Mouse (Mus musculus): Measurements from ENCODE around the gene Nmrk2. TPM values are rescaled to one million over a fixed set of nuclear protein-coding genes. Genes with fewer than 3 reads are reported as not detected.

The Nmrk2 gene
- polyA plus RNA-seq, 1 experiment from 2014 or later = not detected

- Histone ChIP-seq H3K9me3 (replicated peaks; ENCODE audit: control insufficient read depth, low read length, poor library complexity, severe bottlenecking) (no peaks in the 10 kb centered on the region), H3K36me3 (ENCODE audit: control insufficient read depth, insufficient read depth, low read length) (peaks cover 16% of the 10 kb centered on the region), H3K4me1 (ENCODE audit: control insufficient read depth, insufficient read depth, low read length) (peaks cover 21% of the 10 kb centered on the region), H3K27ac (ENCODE audit: low read length) (peak overlapping the region; percentile 96), H3K9ac (ENCODE audit: low read depth, low read length) (peak overlapping the region; percentile 84), H3K4me3 (ENCODE audit: low read depth, low read length) (peak overlapping the region; percentile 59), H3K27me3 (ENCODE audit: control insufficient read depth, insufficient read depth, low read depth, low read length) (peaks cover 22% of the 10 kb centered on the region), H3K4me2 (ENCODE audit: low read length) (peak overlapping the region; percentile 98)
- 1% methylated on average over 61 of the region's 93 CpGs for WGBS
- ATAC-seq = peak; percentile 87
These were observed 9.4 kb downstream of the Nmrk2 start for GRCm38 (mm10) chr10:81192270-81192967.

- H3K4me2 ChIP-seq (ENCODE audit: low read length) = no peak overlapping the region
- no peak for ATAC-seq
- 0 out of 2 replicates have a peak overlapping the region, but pooled peaks have one; percentile 6 for H3K9ac ChIP-seq (ENCODE audit: low read depth, low read length)
- WGBS = 90% methylated on average over 18 of the region's 18 CpGs
- H3K4me1 ChIP-seq (ENCODE audit: control insufficient read depth, insufficient read depth, low read length) = peaks cover 21% of the 10 kb centered on the region
- H3K4me3 ChIP-seq (ENCODE audit: low read depth, low read length) = no peak overlapping the region
- H3K36me3 ChIP-seq (ENCODE audit: control insufficient read depth, insufficient read depth, low read length) = peaks cover 19% of the 10 kb centered on the region
- H3K9me3 ChIP-seq (replicated peaks; ENCODE audit: control insufficient read depth, low read length, poor library complexity, severe bottlenecking) = no peaks in the 10 kb centered on the region
- peak overlapping the region; percentile 96; the same call in 1 of the 2 replicates for H3K27ac ChIP-seq (ENCODE audit: low read length)
- H3K27me3 ChIP-seq (ENCODE audit: control insufficient read depth, insufficient read depth, low read depth, low read length) = peaks cover 16% of the 10 kb centered on the region
These were observed 10.4 kb downstream of the Nmrk2 start for GRCm38 (mm10) chr10:81191342-81191982.

GRCm38 (mm10) chr10:81190912-81191321 is 10.9 kb downstream of the Nmrk2 start:
- WGBS = 66% methylated on average over 6 of the region's 6 CpGs
- peaks cover 19% of the 10 kb centered on the region for H3K36me3 ChIP-seq (ENCODE audit: control insufficient read depth, insufficient read depth, low read length)
- H3K4me1 ChIP-seq (ENCODE audit: control insufficient read depth, insufficient read depth, low read length) = peaks cover 21% of the 10 kb centered on the region
- H3K27ac ChIP-seq (ENCODE audit: low read length) = no peak overlapping the region
- no peak for ATAC-seq
- no peak overlapping the region for H3K4me3 ChIP-seq (ENCODE audit: low read depth, low read length)
- peaks cover 12% of the 10 kb centered on the region for H3K27me3 ChIP-seq (ENCODE audit: control insufficient read depth, insufficient read depth, low read depth, low read length)
- no peaks in the 10 kb centered on the region for H3K9me3 ChIP-seq (replicated peaks; ENCODE audit: control insufficient read depth, low read length, poor library complexity, severe bottlenecking)
- no peak overlapping the region for H3K9ac ChIP-seq (ENCODE audit: low read depth, low read length)
- H3K4me2 ChIP-seq (ENCODE audit: low read length) = no peak overlapping the region

GRCm38 (mm10) chr10:81190236-81190911 is 11.5 kb downstream of the Nmrk2 start:
- peaks cover 21% of the 10 kb centered on the region for H3K4me1 ChIP-seq (ENCODE audit: control insufficient read depth, insufficient read depth, low read length)
- no peaks in the 10 kb centered on the region for H3K9me3 ChIP-seq (replicated peaks; ENCODE audit: control insufficient read depth, low read length, poor library complexity, severe bottlenecking)
- H3K36me3 ChIP-seq (ENCODE audit: control insufficient read depth, insufficient read depth, low read length) = peaks cover 19% of the 10 kb centered on the region
- no peak overlapping the region for H3K4me3 ChIP-seq (ENCODE audit: low read depth, low read length)
- H3K4me2 ChIP-seq (ENCODE audit: low read length) = no peak overlapping the region
- H3K27me3 ChIP-seq (ENCODE audit: control insufficient read depth, insufficient read depth, low read depth, low read length) = peaks cover 7% of the 10 kb centered on the region; the same call in 1 of the 2 replicates
- H3K9ac ChIP-seq (ENCODE audit: low read depth, low read length) = no peak overlapping the region
- H3K27ac ChIP-seq (ENCODE audit: low read length) = no peak overlapping the region
- no peak for ATAC-seq
- WGBS = 71% methylated on average over 31 of the region's 31 CpGs

- no peak overlapping the region for H3K4me3 ChIP-seq (ENCODE audit: low read depth, low read length)
- peaks cover 19% of the 10 kb centered on the region for H3K36me3 ChIP-seq (ENCODE audit: control insufficient read depth, insufficient read depth, low read length)
- ATAC-seq = no peak
- H3K4me1 ChIP-seq (ENCODE audit: control insufficient read depth, insufficient read depth, low read length) = peaks cover 21% of the 10 kb centered on the region
- H3K27me3 ChIP-seq (ENCODE audit: control insufficient read depth, insufficient read depth, low read depth, low read length) = peaks cover 3% of the 10 kb centered on the region; the same call in 1 of the 2 replicates
- H3K9me3 ChIP-seq (replicated peaks; ENCODE audit: control insufficient read depth, low read length, poor library complexity, severe bottlenecking) = no peaks in the 10 kb centered on the region
- WGBS = 81% methylated on average over 26 of the region's 26 CpGs
- H3K27ac ChIP-seq (ENCODE audit: low read length) = no peak overlapping the region
- H3K9ac ChIP-seq (ENCODE audit: low read depth, low read length) = no peak overlapping the region
- no peak overlapping the region for H3K4me2 ChIP-seq (ENCODE audit: low read length)
These were observed 12.0 kb downstream of the Nmrk2 start for GRCm38 (mm10) chr10:81189821-81190220.

- peaks cover 15% of the 10 kb centered on the region for H3K4me1 ChIP-seq (ENCODE audit: control insufficient read depth, insufficient read depth, low read length)
- no peak overlapping the region for H3K27ac ChIP-seq (ENCODE audit: low read length)
- no peak overlapping the region for H3K9ac ChIP-seq (ENCODE audit: low read depth, low read length)
- H3K4me2 ChIP-seq (ENCODE audit: low read length) = no peak overlapping the region
- no peaks in the 10 kb centered on the region for H3K27me3 ChIP-seq (ENCODE audit: control insufficient read depth, insufficient read depth, low read depth, low read length)
- 92% methylated on average over 9 of the region's 9 CpGs for WGBS
- no peak for ATAC-seq
- no peaks in the 10 kb centered on the region for H3K9me3 ChIP-seq (replicated peaks; ENCODE audit: control insufficient read depth, low read length, poor library complexity, severe bottlenecking)
- peaks cover 24% of the 10 kb centered on the region for H3K36me3 ChIP-seq (ENCODE audit: control insufficient read depth, insufficient read depth, low read length)
- H3K4me3 ChIP-seq (ENCODE audit: low read depth, low read length) = no peak overlapping the region
These were observed 14.7 kb downstream of the Nmrk2 start for GRCm38 (mm10) chr10:81187161-81187560.

- ATAC-seq = no peak
- Histone ChIP-seq H3K36me3 (ENCODE audit: control insufficient read depth, insufficient read depth, low read length) (peaks cover 33% of the 10 kb centered on the region), H3K9ac (ENCODE audit: low read depth, low read length) (no peak overlapping the region), H3K27ac (ENCODE audit: low read length) (no peak overlapping the region), H3K4me1 (ENCODE audit: control insufficient read depth, insufficient read depth, low read length) (peaks cover 8% of the 10 kb centered on the region), H3K4me2 (ENCODE audit: low read length) (no peak overlapping the region), H3K4me3 (ENCODE audit: low read depth, low read length) (no peak overlapping the region), H3K27me3 (ENCODE audit: control insufficient read depth, insufficient read depth, low read depth, low read length) (no peaks in the 10 kb centered on the region), H3K9me3 (replicated peaks; ENCODE audit: control insufficient read depth, low read length, poor library complexity, severe bottlenecking) (no peaks in the 10 kb centered on the region)
- 75% methylated on average over 4 of the region's 4 CpGs for WGBS
These were observed 17.1 kb downstream of the Nmrk2 start for GRCm38 (mm10) chr10:81184765-81185164.

GRCm38 (mm10) chr10:81183805-81184204 is 18.0 kb downstream of the Nmrk2 start, which contains the start of gene 4930442H23Rik:
4930442H23Rik (minus strand) TSS chr10:81183849.
- H3K4me1 ChIP-seq (ENCODE audit: control insufficient read depth, insufficient read depth, low read length) = peaks cover 8% of the 10 kb centered on the region
- peak within 1 kb of the TSS; percentile 51 for H3K4me3 ChIP-seq (ENCODE audit: low read depth, low read length)
- H3K9ac ChIP-seq (ENCODE audit: low read depth, low read length) = peak within 1 kb of the TSS; percentile 72
- H3K36me3 ChIP-seq (ENCODE audit: control insufficient read depth, insufficient read depth, low read length) = peaks cover 41% of the 10 kb centered on the region
- no peaks in the 10 kb centered on the region for H3K9me3 ChIP-seq (replicated peaks; ENCODE audit: control insufficient read depth, low read length, poor library complexity, severe bottlenecking)
- H3K4me2 ChIP-seq (ENCODE audit: low read length) = peak within 1 kb of the TSS; percentile 64
- 89% methylated on average over 5 of the region's 5 CpGs for WGBS
- peak within 1 kb of the TSS; percentile 88 for H3K27ac ChIP-seq (ENCODE audit: low read length)
- H3K27me3 ChIP-seq (ENCODE audit: control insufficient read depth, insufficient read depth, low read depth, low read length) = no peaks in the 10 kb centered on the region
- no peak for ATAC-seq
